Mouse (Mus musculus) embryonic fibroblast, embryonic 13.5 days (primary cell): ENCODE results near the gene Iglon5.

ENCODE experiments used
- CTCF ChIP-seq: IDR thresholded peaks from 2 replicates; pipeline ENCODE4 v1.5.1; 2011; ENCODE audit warnings: mild to moderate bottlenecking, control low read depth, low read length, moderate library complexity, borderline replicate concordance; ENCODE audit not compliant: insufficient read depth
- POLR2A ChIP-seq: IDR thresholded peaks from 2 replicates; pipeline ENCODE4 v1.6.1; 2011; ENCODE audit warnings: low read depth, mild to moderate bottlenecking, control low read depth, low read length, moderate library complexity

DNA sequence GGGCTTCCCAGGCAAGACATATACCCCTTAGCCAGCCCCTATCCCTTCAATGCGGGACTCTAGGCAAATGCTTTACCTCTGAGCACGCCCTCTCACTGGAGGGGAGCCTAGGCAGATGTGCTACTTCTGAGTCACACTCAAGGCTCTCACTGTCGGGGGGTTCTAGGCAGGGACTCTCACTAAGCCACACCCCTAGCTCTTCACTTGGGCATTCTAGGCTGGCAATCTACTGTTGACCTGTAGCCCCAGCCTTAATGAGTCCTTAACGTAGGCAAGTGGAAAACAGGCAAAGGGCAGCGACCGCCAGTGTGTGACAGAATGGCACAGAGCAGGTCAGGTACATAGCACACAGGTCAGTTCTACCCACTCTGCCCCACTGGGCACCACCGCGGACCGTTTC lies 986 bp upstream of the Iglon5 start:
- TF ChIP-seq POLR2A = no peak
- TF ChIP-seq CTCF = no peak
